Comparison of ENCODE assay signal across 8 mouse cellular contexts in genomic region chr19:44882552-44883024, GRCm38 (mm10). TPM values are rescaled to one million over a fixed set of nuclear protein-coding genes. Genes with fewer than 3 reads are reported as not detected.
DNase-seq lines count a peak whose midpoint lies in the region; ATAC-seq and TF ChIP-seq lines count a peak whose summit lies in the region.

No protein-coding gene starts in this region.

- peak overlapping the region; percentile 37 for H3K4me3 ChIP-seq in embryonic facial prominence, embryonic 14.5 days (ENCODE audit: low read depth, low read length)
- peak overlapping the region; percentile 35 for H3K4me3 ChIP-seq in heart, postnatal 0 days (ENCODE audit: low read depth, low read length)

- H3K27ac ChIP-seq in embryonic facial prominence, embryonic 14.5 days (replicated peaks; ENCODE audit: low read depth, low read length), result no peak overlapping the region
- 0 out of 2 replicates have a peak overlapping the region, but pooled peaks have one; percentile 1 for H3K27ac ChIP-seq in heart, postnatal 0 days (ENCODE audit: low read depth)

- H3K9ac ChIP-seq in embryonic facial prominence, embryonic 14.5 days (ENCODE audit: low read depth, low read length), result peak overlapping the region; percentile 64
- peak overlapping the region; percentile 56 for H3K9ac ChIP-seq in heart, postnatal 0 days (replicated peaks; ENCODE audit: low read depth, low read length)

- H3K4me1 ChIP-seq in embryonic facial prominence, embryonic 14.5 days (ENCODE audit: control insufficient read depth, insufficient read depth, low read length), result no peaks in the 10 kb centered on the region
- peaks cover 18% of the 10 kb centered on the region; the same call in 1 of the 2 replicates for H3K4me1 ChIP-seq in heart, postnatal 0 days (ENCODE audit: control insufficient read depth, insufficient read depth)

- peaks cover 57% of the 10 kb centered on the region for H3K27me3 ChIP-seq in embryonic facial prominence, embryonic 14.5 days (replicated peaks; ENCODE audit: control insufficient read depth, insufficient read depth, low read length)
- peaks cover 6% of the 10 kb centered on the region; the same call in 1 of the 2 replicates for H3K27me3 ChIP-seq in heart, postnatal 0 days (ENCODE audit: control insufficient read depth, insufficient read depth, low read length)

- TF ChIP-seq EP300 in heart, postnatal 0 days (IDR thresholded peaks at IDR 0.05; ENCODE audit: low read depth), result no peak

- TF ChIP-seq CTCF in heart, postnatal 0 days (IDR thresholded peaks at IDR 0.05; ENCODE audit: low read depth), result no peak

- peak; percentile 72 for ATAC-seq in embryonic facial prominence, embryonic 14.5 days (ENCODE audit: low read depth)
- peak; percentile 60; the same call in 1 of the 2 replicates for ATAC-seq in heart, postnatal 0 days (ENCODE audit: insufficient read depth, low read depth)

- no peaks in the 10 kb centered on the region for H3K9me3 ChIP-seq in embryonic facial prominence, embryonic 14.5 days (ENCODE audit: control insufficient read depth, low read length)
- no peaks in the 10 kb centered on the region for H3K9me3 ChIP-seq in heart, postnatal 0 days (replicated peaks; ENCODE audit: control insufficient read depth, low read length)

- DNase-seq in right cerebral cortex, postnatal 14 days, result peak; percentile 14
- DNase-seq in right cerebral cortex, adult 2 months (ENCODE audit: low spot score in 2 of 2), result no peak
- DNase-seq in embryonic facial prominence, embryonic 14.5 days (ENCODE audit: low spot score), result peak; percentile 78
- DNase-seq in heart, postnatal 0 days (ENCODE audit: low spot score), result peak; percentile 49
- peak; percentile 35 to 68 for DNase-seq in kidney, postnatal 25 days
- peak; percentile 61 for DNase-seq in neural tube, embryonic 10.5 days (ENCODE audit: extremely low spot score, low spot score)
- no peak for DNase-seq in ovary, postnatal 10 days (ENCODE audit: low spot score)
- DNase-seq in B cell, adult 2 months, result no peak

- no peaks in the 10 kb centered on the region for H3K36me3 ChIP-seq in embryonic facial prominence, embryonic 14.5 days (ENCODE audit: control insufficient read depth, insufficient read depth, low read length)
- no peaks in the 10 kb centered on the region for H3K36me3 ChIP-seq in heart, postnatal 0 days (replicated peaks; ENCODE audit: control insufficient read depth, insufficient read depth, low read length)

- H3K4me2 ChIP-seq in embryonic facial prominence, embryonic 14.5 days (ENCODE audit: low read depth, low read length), result peak overlapping the region; percentile 72
- H3K4me2 ChIP-seq in heart, postnatal 0 days (ENCODE audit: low read depth, low read length), result peak overlapping the region; percentile 58

- under 1% methylated on average over 24 of the region's 31 CpGs for WGBS in embryonic facial prominence, embryonic 14.5 days
- WGBS in heart, postnatal 0 days, result 3% methylated on average over 31 of the region's 31 CpGs

RNA-seq across cellular contexts. Expression of gene Slf2, which starts 48.4 kb away (rescaled TPM):
- polyA plus RNA-seq in embryonic facial prominence, embryonic 14.5 days (2014; fragmentation: Nextera tagmentation; extraction: Ambion mirVana), result 38.4 and 41.8 TPM in 2 replicates
- 19.3 and 30.6 TPM in 2 replicates for total RNA-seq in heart, postnatal 0 days (2014; rRNA removed; ENCODE audit: low replicate concordance)
- polyA plus RNA-seq in heart, postnatal 0 days (2015; fragmentation: Nextera tagmentation; extraction: Ambion mirVana), result 17.3 and 20.5 TPM in 2 replicates

Comparison
In these comparisons a context has a peak if more than half of its experiments do, and no peak if none do; other contexts are left out.
1. DNase-seq: peak in right cerebral cortex, postnatal 14 days (single experiment), embryonic facial prominence, embryonic 14.5 days (single experiment), heart, postnatal 0 days (single experiment), kidney, postnatal 25 days (2 of 2) and neural tube, embryonic 10.5 days (single experiment); none in right cerebral cortex, adult 2 months (0 of 2), ovary, postnatal 10 days (single experiment) and B cell, adult 2 months (0 of 2).